Mouse (Mus musculus): Measurements from ENCODE around the gene Dop1a. TPM values are rescaled to one million over a fixed set of nuclear protein-coding genes. Genes with fewer than 3 reads are reported as not detected.

Gene Dop1a
- polyA plus RNA-seq, 1 experiment from 2014 or later, result 24.8 TPM

GRCm38 (mm10) chr9:86570261-86570890, 103.4 kb downstream of the Dop1a start:
- peak overlapping the region; percentile 69 for H3K4me3 ChIP-seq
- WGBS, result 86% methylated on average over 10 of the region's 10 CpGs

GRCm38 (mm10) chr9:86570946-86571345, 104.0 kb downstream of the Dop1a start:
- H3K9me3 ChIP-seq (replicated peaks), result no peaks in the 10 kb centered on the region
- H3K27me3 ChIP-seq, result no peaks in the 10 kb centered on the region
- peaks cover 23% of the 10 kb centered on the region for H3K36me3 ChIP-seq
- no peak for ATAC-seq (ENCODE audit: low FRiP score)
- H3K4me3 ChIP-seq, result peak overlapping the region; percentile 69
- H3K27ac ChIP-seq, result no peak overlapping the region
- H3K4me1 ChIP-seq, result peaks cover 15% of the 10 kb centered on the region
- WGBS, result 22% methylated on average over 8 of the region's 8 CpGs
- peak overlapping the region; percentile 71; the same call in 1 of the 2 replicates for H3K9ac ChIP-seq
- peak overlapping the region; percentile 70 for H3K4me2 ChIP-seq (replicated peaks)

More at GRCm38 (mm10) chr9:86570261-86570890, 103.4 kb downstream of the Dop1a start:
- ATAC-seq (ENCODE audit: low FRiP score), result no peak
- peaks cover 15% of the 10 kb centered on the region for H3K4me1 ChIP-seq
- no peaks in the 10 kb centered on the region for H3K27me3 ChIP-seq
- H3K9me3 ChIP-seq (replicated peaks), result no peaks in the 10 kb centered on the region
- no peak overlapping the region for H3K9ac ChIP-seq
- peak overlapping the region; percentile 70 for H3K4me2 ChIP-seq (replicated peaks)
- H3K27ac ChIP-seq, result no peak overlapping the region
- H3K36me3 ChIP-seq, result peaks cover 28% of the 10 kb centered on the region

- Histone ChIP-seq H3K4me3 (peak within 1 kb of the TSS; percentile 69), H3K9ac (peak within 1 kb of the TSS; percentile 71), H3K27me3 (no peaks in the 10 kb centered on the region), H3K36me3 (peaks cover 19% of the 10 kb centered on the region), H3K4me1 (peaks cover 15% of the 10 kb centered on the region), H3K4me2 (replicated peaks) (peak within 1 kb of the TSS; percentile 70), H3K9me3 (replicated peaks) (no peaks in the 10 kb centered on the region), H3K27ac (peak within 1 kb of the TSS; percentile 72)
- under 1% methylated on average over 59 of the region's 59 CpGs for WGBS
- peak; percentile 98 for ATAC-seq (ENCODE audit: low FRiP score)
These were observed 104.7 kb downstream of the Dop1a start, which contains the start of the genes Pgm3 and Rwdd2a for GRCm38 (mm10) chr9:86571540-86572135. Gene Pgm3, minus strand, starts transcription at chr9:86571842. Gene Rwdd2a, plus strand, starts transcription at chr9:86571991.

GRCm38 (mm10) chr9:86572196-86572595, 105.2 kb downstream of the Dop1a start:
- Histone ChIP-seq H3K4me1 (peaks cover 15% of the 10 kb centered on the region), H3K9me3 (replicated peaks) (no peaks in the 10 kb centered on the region), H3K4me3 (peak overlapping the region; percentile 69), H3K9ac (peak overlapping the region; percentile 61), H3K36me3 (peaks cover 14% of the 10 kb centered on the region; the same call in 1 of the 2 replicates), H3K4me2 (replicated peaks) (peak overlapping the region; percentile 70), H3K27ac (no peak overlapping the region), H3K27me3 (no peaks in the 10 kb centered on the region)
- WGBS, result under 1% methylated on average over 25 of the region's 25 CpGs
- ATAC-seq (ENCODE audit: low FRiP score), result peak; percentile 74

GRCm38 (mm10) chr9:86572636-86573291, 105.8 kb downstream of the Dop1a start:
- H3K9ac ChIP-seq, result peak overlapping the region; percentile 61; the same call in 1 of the 2 replicates
- H3K27me3 ChIP-seq, result no peaks in the 10 kb centered on the region
- H3K4me3 ChIP-seq, result peak overlapping the region; percentile 69
- no peaks in the 10 kb centered on the region for H3K9me3 ChIP-seq (replicated peaks)
- ATAC-seq (ENCODE audit: low FRiP score), result no peak; the same call in 1 of the 2 replicates
- peaks cover 13% of the 10 kb centered on the region; the same call in 1 of the 2 replicates for H3K36me3 ChIP-seq
- WGBS, result 8% methylated on average over 13 of the region's 13 CpGs
- H3K4me1 ChIP-seq, result peaks cover 15% of the 10 kb centered on the region
- no peak overlapping the region for H3K27ac ChIP-seq
- peak overlapping the region; percentile 70 for H3K4me2 ChIP-seq (replicated peaks)

GRCm38 (mm10) chr9:86573616-86574303, 106.8 kb downstream of the Dop1a start:
- H3K9me3 ChIP-seq (replicated peaks), result no peaks in the 10 kb centered on the region
- H3K4me2 ChIP-seq (replicated peaks), result no peak overlapping the region
- no peak overlapping the region for H3K9ac ChIP-seq
- no peak for ATAC-seq (ENCODE audit: low FRiP score)
- WGBS, result 87% methylated on average over 20 of the region's 20 CpGs
- peaks cover 8% of the 10 kb centered on the region; the same call in 1 of the 2 replicates for H3K36me3 ChIP-seq
- H3K27me3 ChIP-seq, result no peaks in the 10 kb centered on the region
- no peak overlapping the region for H3K4me3 ChIP-seq
- H3K4me1 ChIP-seq, result peaks cover 15% of the 10 kb centered on the region
- no peak overlapping the region for H3K27ac ChIP-seq

GRCm38 (mm10) chr9:86575178-86575577, 108.2 kb downstream of the Dop1a start:
- H3K4me1 ChIP-seq, result peaks cover 14% of the 10 kb centered on the region
- ATAC-seq (ENCODE audit: low FRiP score), result no peak
- no peak overlapping the region for H3K4me3 ChIP-seq
- no peaks in the 10 kb centered on the region for H3K27me3 ChIP-seq
- no peaks in the 10 kb centered on the region for H3K9me3 ChIP-seq (replicated peaks)
- no peak overlapping the region for H3K9ac ChIP-seq
- no peak overlapping the region for H3K4me2 ChIP-seq (replicated peaks)
- H3K36me3 ChIP-seq, result no peaks in the 10 kb centered on the region
- no peak overlapping the region for H3K27ac ChIP-seq
- 94% methylated on average over 6 of the region's 6 CpGs for WGBS

- H3K9ac ChIP-seq, result no peak overlapping the region
- H3K9me3 ChIP-seq (replicated peaks), result no peaks in the 10 kb centered on the region
- no peaks in the 10 kb centered on the region for H3K27me3 ChIP-seq
- H3K4me3 ChIP-seq, result no peak overlapping the region
- no peaks in the 10 kb centered on the region for H3K4me1 ChIP-seq
- no peak for ATAC-seq (ENCODE audit: low FRiP score)
- no peaks in the 10 kb centered on the region for H3K36me3 ChIP-seq
- H3K27ac ChIP-seq, result no peak overlapping the region
- H3K4me2 ChIP-seq (replicated peaks), result no peak overlapping the region
- 92% methylated on average over 10 of the region's 10 CpGs for WGBS
These were observed 112.7 kb downstream of the Dop1a start for GRCm38 (mm10) chr9:86579657-86580056.

- WGBS, result 52% methylated on average over 3 of the region's 3 CpGs
- H3K4me3 ChIP-seq, result no peak overlapping the region
- no peaks in the 10 kb centered on the region for H3K9me3 ChIP-seq (replicated peaks)
- H3K27me3 ChIP-seq, result no peaks in the 10 kb centered on the region
- peak; percentile 73; the same call in 1 of the 2 replicates for ATAC-seq (ENCODE audit: low FRiP score)
- H3K4me1 ChIP-seq, result no peaks in the 10 kb centered on the region
- H3K4me2 ChIP-seq (replicated peaks), result no peak overlapping the region
- H3K36me3 ChIP-seq, result no peaks in the 10 kb centered on the region
- no peak overlapping the region for H3K9ac ChIP-seq
- H3K27ac ChIP-seq, result no peak overlapping the region
These were observed 116.8 kb downstream of the Dop1a start for GRCm38 (mm10) chr9:86583740-86584139.

- WGBS, result 91% methylated on average over 11 of the region's 11 CpGs
- Histone ChIP-seq H3K36me3 (no peaks in the 10 kb centered on the region), H3K27ac (no peak overlapping the region), H3K9ac (no peak overlapping the region), H3K4me3 (no peak overlapping the region), H3K27me3 (no peaks in the 10 kb centered on the region), H3K4me1 (no peaks in the 10 kb centered on the region), H3K9me3 (replicated peaks) (no peaks in the 10 kb centered on the region), H3K4me2 (replicated peaks) (no peak overlapping the region)
- no peak for ATAC-seq (ENCODE audit: low FRiP score)
These were observed 120.3 kb downstream of the Dop1a start for GRCm38 (mm10) chr9:86587019-86587795.

Data from hindbrain, embryonic 12.5 days (tissue).